Mouse (Mus musculus) embryo, embryonic 9.5 days (tissue): Measurements from ENCODE around the gene Fat2.
A peak's percentile ranks its signal among the peaks of the same experiment; 100 is the strongest.

ENCODE experiments used
- DNase-seq: peaks from one replicate; pipeline ENCODE4 v3.0.0-alpha.2; 2017; ENCODE audit errors: extremely low spot score

Gene Fat2

GRCm38 (mm10) chr11:55239496-55239895 lies 96.9 kb downstream of the Fat2 start:
- no peak for DNase-seq

- DNase-seq: no peak
Observed at GRCm38 (mm10) chr11:55236815-55237214, 99.5 kb downstream of the Fat2 start.

GRCm38 (mm10) chr11:55234791-55235190 lies 101.6 kb downstream of the Fat2 start:
- DNase-seq: no peak

GRCm38 (mm10) chr11:55234288-55234687 lies 102.1 kb downstream of the Fat2 start:
- DNase-seq: no peak

DNA sequence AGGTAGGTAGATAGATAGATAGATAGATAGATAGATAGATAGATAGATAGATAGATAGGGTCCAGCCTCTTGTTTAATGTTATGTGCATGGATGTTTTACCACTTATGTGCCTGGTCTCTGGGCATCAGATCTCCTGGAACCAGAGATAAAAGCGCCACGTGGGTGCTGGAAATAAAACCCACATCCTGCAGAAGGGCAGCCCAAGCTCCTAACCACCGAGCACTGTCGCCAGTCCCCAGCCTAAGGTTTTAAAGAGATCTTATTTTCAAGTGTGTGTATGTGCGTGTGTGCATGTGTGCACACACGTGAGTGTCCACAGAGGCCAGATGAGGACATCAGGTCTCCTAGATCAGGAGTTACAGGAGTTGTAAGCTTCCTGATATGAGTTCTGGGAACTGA lies 105.3 kb downstream of the Fat2 start:
- DNase-seq: no peak

GRCm38 (mm10) chr11:55221306-55221705 lies 115.1 kb downstream of the Fat2 start:
- no peak for DNase-seq

DNA sequence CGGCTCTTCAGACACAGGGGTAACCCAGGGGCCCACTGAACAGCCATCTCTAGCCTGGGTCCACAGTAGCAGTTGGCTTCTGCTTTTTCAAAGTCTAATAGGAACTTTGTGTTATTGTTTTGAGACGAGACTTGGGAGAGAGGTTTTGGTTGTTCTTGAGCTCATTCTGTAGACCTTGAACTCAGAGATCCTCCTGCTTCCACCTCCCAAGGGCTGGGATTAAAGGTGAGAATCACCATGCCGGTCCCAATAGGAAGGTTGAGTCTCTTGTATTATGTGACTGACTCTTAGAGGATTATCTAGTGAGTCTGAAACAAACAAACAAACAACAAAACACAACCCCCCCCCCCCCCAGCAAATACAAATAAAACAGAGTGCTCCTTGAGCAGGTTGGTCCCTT lies 117.9 kb downstream of the Fat2 start:
- DNase-seq: no peak

- no peak for DNase-seq
Observed at GRCm38 (mm10) chr11:55217880-55218279, 118.5 kb downstream of the Fat2 start.

DNA sequence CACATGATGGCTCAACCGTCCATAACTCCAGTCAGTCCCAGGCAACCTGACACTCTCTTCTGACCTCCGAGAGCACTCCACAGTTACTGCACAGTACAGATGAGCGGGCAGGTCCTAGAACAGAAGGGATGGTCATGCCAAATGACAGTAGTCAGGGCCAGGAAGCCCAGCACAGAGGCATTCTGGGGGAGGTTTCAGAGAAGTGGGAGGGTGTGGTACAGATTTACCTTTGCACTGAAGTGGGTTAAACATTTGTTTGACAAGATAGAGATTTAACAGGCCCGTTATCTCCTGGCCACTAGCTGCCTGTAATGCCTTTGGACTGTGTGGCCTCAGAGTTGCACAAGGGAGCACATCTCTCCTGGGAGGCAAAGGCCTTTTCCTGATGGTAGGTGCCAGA lies 118.9 kb downstream of the Fat2 start:
- DNase-seq: no peak

DNA sequence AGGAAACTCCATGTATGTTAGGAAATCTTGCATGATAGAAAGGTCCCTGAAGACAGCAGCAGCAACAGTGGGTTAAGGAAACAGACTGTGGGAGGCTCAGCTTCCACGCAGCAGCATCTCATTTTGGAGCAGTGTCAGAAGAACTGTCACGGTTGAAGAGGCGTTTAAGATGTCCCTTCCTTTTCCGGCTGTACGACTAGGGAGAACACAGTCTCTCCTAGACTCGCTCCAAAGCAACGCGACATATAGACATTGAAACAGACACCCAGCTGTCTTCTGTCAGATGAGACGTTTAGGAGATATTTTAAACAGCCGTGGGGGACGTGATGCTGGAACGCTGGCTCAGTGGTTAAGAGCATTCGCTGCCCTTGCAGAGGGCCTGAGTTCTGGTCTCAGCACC lies 119.5 kb downstream of the Fat2 start:
- no peak for DNase-seq

DNA sequence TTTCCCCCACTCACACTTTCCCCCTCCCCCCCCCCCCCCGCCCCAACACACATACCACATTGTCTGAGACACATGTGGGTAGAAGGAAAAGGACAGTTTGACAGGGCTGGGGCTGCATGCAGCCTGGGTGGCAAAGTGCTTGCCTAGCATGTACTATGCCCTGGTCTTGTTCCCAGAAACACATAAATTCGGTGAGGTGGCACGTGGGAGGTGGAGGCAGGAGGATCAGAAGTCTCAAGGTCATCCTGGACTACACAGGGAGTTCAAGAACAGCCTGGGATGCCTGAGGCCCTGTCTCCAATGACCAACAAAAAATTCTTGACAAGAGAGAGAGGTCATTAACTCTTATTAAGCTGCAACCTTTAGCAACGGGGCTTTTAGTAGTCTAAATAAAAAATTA lies 120.3 kb downstream of the Fat2 start:
- DNase-seq: no peak

GRCm38 (mm10) chr11:55214978-55215377 lies 121.4 kb downstream of the Fat2 start:
- no peak for DNase-seq

GRCm38 (mm10) chr11:55214161-55214560 lies 122.2 kb downstream of the Fat2 start:
- no peak for DNase-seq

- DNase-seq: no peak
Observed at GRCm38 (mm10) chr11:55213518-55213917, 122.8 kb downstream of the Fat2 start.

DNA sequence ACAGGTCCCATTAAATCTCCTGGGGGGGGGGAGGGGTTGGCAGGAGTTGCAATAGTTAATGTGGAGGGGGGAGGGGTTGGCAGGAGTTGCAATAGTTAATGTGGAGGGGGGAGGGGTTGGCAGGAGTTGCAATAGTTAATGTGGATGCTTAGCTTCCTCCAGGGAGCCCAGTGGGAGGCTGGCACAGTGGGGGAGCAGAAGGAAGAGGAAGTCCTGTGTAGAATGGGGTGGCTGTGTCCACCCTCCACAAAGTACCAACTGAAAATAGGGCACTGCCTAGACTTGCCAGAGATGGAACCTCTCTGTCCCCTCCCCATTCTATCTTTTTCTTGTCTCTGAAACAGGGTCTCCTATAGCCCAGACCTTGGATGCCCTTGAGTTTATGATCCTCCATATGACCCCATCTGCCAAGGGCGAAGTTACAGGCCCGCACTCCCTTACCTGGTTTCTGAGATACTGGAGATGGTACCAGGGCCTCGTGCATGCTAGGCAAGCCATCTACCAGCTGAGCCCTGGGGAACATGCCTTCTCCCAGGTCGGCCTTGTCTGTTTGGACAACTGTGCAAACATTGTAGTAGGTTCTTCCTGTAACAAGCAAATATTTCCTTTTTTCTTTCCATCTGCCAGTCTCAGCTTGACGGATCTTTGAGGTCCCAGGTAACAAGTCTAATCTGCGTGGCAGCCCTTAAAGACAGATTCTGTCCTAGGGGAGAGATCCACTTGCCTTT lies 126.6 kb downstream of the Fat2 start:
- DNase-seq: no peak

DNA sequence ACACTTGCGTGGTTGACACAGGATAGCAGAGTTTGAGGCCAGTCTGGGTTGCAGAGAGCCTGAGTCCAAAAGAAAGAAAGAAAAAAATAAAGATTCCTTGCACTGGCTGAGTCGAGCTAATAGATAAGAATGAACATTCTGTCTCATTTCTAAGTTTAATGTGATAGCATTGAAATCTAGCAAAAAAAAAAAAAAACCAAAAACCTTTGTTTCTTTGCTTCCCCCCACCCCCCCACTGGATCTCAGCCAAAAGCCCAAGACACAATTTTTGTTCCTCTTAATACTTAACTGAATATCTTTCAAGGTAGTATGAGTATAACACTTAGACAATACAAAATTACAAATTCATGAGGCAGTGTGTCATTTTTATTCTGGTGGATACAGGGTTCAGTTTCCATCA lies 127.3 kb downstream of the Fat2 start:
- DNase-seq: no peak

DNA sequence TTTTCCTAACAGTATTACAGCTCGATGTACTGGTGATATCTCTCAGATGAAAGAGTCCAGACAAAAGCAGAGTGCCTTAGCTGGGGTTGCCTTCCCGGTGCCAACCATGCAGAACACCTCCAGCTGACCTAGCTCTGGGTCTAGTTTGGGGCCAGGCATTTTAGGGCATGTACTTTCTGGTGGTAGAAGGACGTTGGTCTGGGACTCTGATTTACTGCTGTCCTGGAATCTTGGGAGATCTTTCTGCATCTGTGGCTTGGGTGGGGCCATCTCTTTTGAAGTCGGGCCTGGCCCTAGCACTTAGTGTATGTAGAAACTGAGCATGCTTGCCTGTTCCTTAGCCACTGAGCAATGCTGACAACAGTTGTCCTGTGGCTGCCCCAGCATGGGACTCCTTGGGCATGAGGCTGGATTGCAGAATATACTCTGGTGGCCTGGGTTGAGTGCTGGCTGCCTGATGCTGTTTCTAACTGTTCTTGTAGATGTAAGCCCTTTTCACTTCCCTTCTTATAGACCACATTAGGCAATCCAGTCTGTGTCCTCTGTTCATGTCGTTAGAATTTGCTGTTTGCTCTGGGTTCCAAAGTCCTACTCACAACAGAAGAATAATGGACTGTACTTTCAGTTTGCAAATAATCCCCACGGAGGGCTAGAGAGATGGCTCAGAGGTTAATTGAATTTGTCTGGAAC lies 128.2 kb downstream of the Fat2 start:
- no peak for DNase-seq

GRCm38 (mm10) chr11:55204602-55205001 lies 131.8 kb downstream of the Fat2 start:
- no peak for DNase-seq

GRCm38 (mm10) chr11:55204159-55204596 lies 132.2 kb downstream of the Fat2 start, which contains the start of gene Slc36a1:
Slc36a1 (plus strand) TSS chr11:55204350.
- DNase-seq: peak; percentile 92
